27 mouse cellular contexts compared by ENCODE assay signal in the genomic region with DNA sequence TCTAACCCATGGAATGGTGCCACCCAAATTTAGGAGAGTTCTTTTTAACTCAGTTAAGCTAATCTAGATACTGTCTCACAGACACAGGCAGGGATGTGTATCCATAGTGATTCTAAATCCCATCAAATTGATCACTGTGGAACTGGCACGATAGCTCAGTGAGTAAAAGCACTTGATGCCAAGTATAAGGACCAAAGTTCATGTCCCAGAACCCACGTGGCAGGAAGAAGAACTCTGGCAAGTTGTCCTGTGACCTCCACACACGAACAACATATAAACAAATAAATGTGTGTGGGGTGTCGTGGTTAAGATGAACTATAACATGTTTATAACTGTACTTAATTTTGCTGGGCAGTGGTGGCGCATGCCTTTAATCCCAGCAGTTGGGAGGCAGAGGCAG. TPM values are rescaled to one million over a fixed set of nuclear protein-coding genes. Genes with fewer than 3 reads are reported as not detected.
DNase-seq lines count a peak whose midpoint lies in the region; ATAC-seq and TF ChIP-seq lines count a peak whose summit lies in the region.
"Had no signal": no experiment of that assay in that cellular context is flagged by ENCODE, and none has a peak within 500 bp of the region (broad histone marks: within the 10 kb centered on the region; RNA-seq: fewer than 3 reads in every experiment).

No protein-coding gene starts in this region.

- no peak overlapping the region for H3K4me2 ChIP-seq in kidney, embryonic 14.5 days (replicated peaks; ENCODE audit: low read depth, low read length)
- H3K4me2 ChIP-seq: forebrain, embryonic 13.5 days; heart, embryonic 12.5 days; hindbrain, embryonic 14.5 days; lung, embryonic 15.5 days; midbrain, embryonic 15.5 days; stomach, embryonic 15.5 days had no signal

- no peaks in the 10 kb centered on the region for H3K36me3 ChIP-seq in kidney, embryonic 14.5 days (ENCODE audit: control insufficient read depth, insufficient read depth, low read length)
- no peaks in the 10 kb centered on the region for H3K36me3 ChIP-seq in small intestine, adult 2 months (ENCODE audit: control insufficient read depth, insufficient read depth, low read length)
- H3K36me3 ChIP-seq: heart, embryonic 12.5 days; lung, embryonic 15.5 days; midbrain, embryonic 10.5 days; midbrain, embryonic 15.5 days; stomach, embryonic 15.5 days had no signal

- ATAC-seq in kidney, embryonic 14.5 days (ENCODE audit: low FRiP score, low TSS enrichment), result no peak
- no peak for ATAC-seq in CD4-positive, CD25-positive, alpha-beta regulatory T cell, adult 4 months
- ATAC-seq: activated CD4-positive, CD25-positive, alpha-beta regulatory T cell, adult 4 months; forebrain, embryonic 13.5 days; inflammation-experienced regulatory T-cells, adult 6 months; midbrain, embryonic 15.5 days had no signal

- no peaks in the 10 kb centered on the region for H3K4me1 ChIP-seq in kidney, embryonic 14.5 days (ENCODE audit: control insufficient read depth, insufficient read depth, low read length)
- peaks cover 17% of the 10 kb centered on the region for H3K4me1 ChIP-seq in brown adipose tissue, adult 24 weeks (ENCODE audit: control insufficient read depth, insufficient read depth, insufficient read length, low read length)
- H3K4me1 ChIP-seq in small intestine, adult 2 months (ENCODE audit: control insufficient read depth, insufficient read depth, insufficient read length, low read length), result peaks cover 13% of the 10 kb centered on the region; the same call in 1 of the 2 replicates
- H3K4me1 ChIP-seq: forebrain, embryonic 13.5 days; midbrain, embryonic 15.5 days; stomach, embryonic 15.5 days had no signal

- no peaks in the 10 kb centered on the region for H3K9me3 ChIP-seq in kidney, embryonic 14.5 days (ENCODE audit: control insufficient read depth, low read length)
- H3K9me3 ChIP-seq: forebrain, embryonic 13.5 days; heart, embryonic 12.5 days; lung, embryonic 15.5 days; midbrain, embryonic 10.5 days; midbrain, embryonic 15.5 days; stomach, embryonic 15.5 days had no signal

- 85% methylated on average over 5 of the region's 5 CpGs for WGBS in kidney, embryonic 14.5 days
- WGBS in small intestine, adult 2 months, result 34% methylated on average over 5 of the region's 5 CpGs

- H3K27ac ChIP-seq in kidney, embryonic 14.5 days (ENCODE audit: low read depth, low read length), result no peak overlapping the region
- peak overlapping the region; percentile 49 for H3K27ac ChIP-seq in brown adipose tissue, adult 24 weeks (replicated peaks; ENCODE audit: low read depth, low read length)
- peak overlapping the region; percentile 59 for H3K27ac ChIP-seq in small intestine, adult 2 months (ENCODE audit: insufficient read depth, low read depth, low read length)
- H3K27ac ChIP-seq: forebrain, embryonic 13.5 days; lung, embryonic 15.5 days; midbrain, embryonic 10.5 days; midbrain, embryonic 15.5 days; stomach, embryonic 15.5 days had no signal

- no peak for TF ChIP-seq POLR2A in small intestine, adult 2 months (IDR thresholded peaks at IDR 0.05; ENCODE audit: low read depth, low read length)

- H3K4me3 ChIP-seq in kidney, embryonic 14.5 days (ENCODE audit: low read length), result no peak overlapping the region
- no peak overlapping the region for H3K4me3 ChIP-seq in brown adipose tissue, adult 24 weeks (ENCODE audit: insufficient read depth, low read depth, low read length)
- no peak overlapping the region for H3K4me3 ChIP-seq in small intestine, adult 2 months (ENCODE audit: low read depth, low read length)
- H3K4me3 ChIP-seq: forebrain, embryonic 13.5 days; heart, adult 2 months; heart, embryonic 12.5 days; lung, embryonic 15.5 days; midbrain, embryonic 10.5 days; midbrain, embryonic 15.5 days; stomach, embryonic 15.5 days had no signal

- H3K27me3 ChIP-seq in kidney, embryonic 14.5 days (ENCODE audit: control insufficient read depth, insufficient read depth, low read length), result no peaks in the 10 kb centered on the region
- H3K27me3 ChIP-seq in small intestine, adult 2 months (ENCODE audit: control insufficient read depth, insufficient read depth, low read length), result no peaks in the 10 kb centered on the region
- H3K27me3 ChIP-seq: forebrain, embryonic 13.5 days; heart, embryonic 12.5 days; lung, embryonic 15.5 days; midbrain, embryonic 15.5 days; stomach, embryonic 15.5 days had no signal

- TF ChIP-seq CTCF in small intestine, adult 2 months (IDR thresholded peaks at IDR 0.05; ENCODE audit: extremely low read depth, insufficient read length, insufficient replicate concordance, low read depth, low read length), result no peak

- peak; percentile 35 for DNase-seq in kidney, adult 11 months
- no peak for DNase-seq in kidney, postnatal 14 days
- DNase-seq in kidney, postnatal 25 days, result peak; percentile 25 to 60
- DNase-seq: adrenal gland, adult 8-10 months; cerebellum, adult 11 months; cerebellum, adult 9-10 months; cerebellum, postnatal 36 days; gastrocnemius, postnatal 36 days; heart, postnatal 4 days; layer of hippocampus, adult 9-11 months; liver; retina, postnatal 1 day; right cerebral cortex, postnatal 14 days had no signal

- no peak overlapping the region for H3K9ac ChIP-seq in kidney, embryonic 14.5 days (ENCODE audit: low read depth, low read length)
- H3K9ac ChIP-seq: forebrain, embryonic 13.5 days; heart, embryonic 12.5 days; hindbrain, embryonic 14.5 days; lung, embryonic 15.5 days; midbrain, embryonic 15.5 days; stomach, embryonic 15.5 days had no signal

RNA-seq across cellular contexts. Expression of gene Ncor1, which starts 21.2 kb away (rescaled TPM):
- 160 and 203 TPM in 2 replicates for polyA plus RNA-seq in kidney, embryonic 14.5 days (2014; fragmentation: Nextera tagmentation; extraction: Ambion mirVana)
- polyA plus RNA-seq in brown adipose tissue, adult 24 weeks (2012; ENCODE audit: insufficient read depth, insufficient read length, missing spikeins), result 78.8 and 119 TPM in 2 replicates
- 49.1 and 130 TPM in 2 replicates for polyA plus RNA-seq in small intestine, adult 2 months (2012; rRNA removed)
- polyA plus RNA-seq in CD4-positive, CD25-positive, alpha-beta regulatory T cell, adult 4 months (2017; shearing (Covaris generic)), result 100 to 1,000 TPM; 170 to 205 TPM

RNA-seq across cellular contexts. Expression of gene Pigl, which starts 21.3 kb away (rescaled TPM):
- polyA plus RNA-seq in kidney, embryonic 14.5 days (2014; fragmentation: Nextera tagmentation; extraction: Ambion mirVana), result 12.3 and 15.1 TPM in 2 replicates
- polyA plus RNA-seq in brown adipose tissue, adult 24 weeks (2012; ENCODE audit: insufficient read depth, insufficient read length, missing spikeins), result 4.2 and 4.7 TPM in 2 replicates
- polyA plus RNA-seq in small intestine, adult 2 months (2012; rRNA removed), result 2.4 and 5.8 TPM in 2 replicates
- 10 to 100 TPM in 1 of 2 experiments, 1 to 10 TPM in 1; 9.2 to 13.9 TPM for polyA plus RNA-seq in CD4-positive, CD25-positive, alpha-beta regulatory T cell, adult 4 months (2017; shearing (Covaris generic))

RNA-seq across cellular contexts. Expression of gene Cenpv, which starts 59.5 kb away (rescaled TPM):
- 29.8 and 33.1 TPM in 2 replicates for polyA plus RNA-seq in kidney, embryonic 14.5 days (2014; fragmentation: Nextera tagmentation; extraction: Ambion mirVana)
- polyA plus RNA-seq in brown adipose tissue, adult 24 weeks (2012; ENCODE audit: insufficient read depth, insufficient read length, missing spikeins), result 41.7 and 45.2 TPM in 2 replicates
- polyA plus RNA-seq in small intestine, adult 2 months (2012; rRNA removed), result 77.4 and 175 TPM in 2 replicates
- polyA plus RNA-seq in CD4-positive, CD25-positive, alpha-beta regulatory T cell, adult 4 months (2017; shearing (Covaris generic)), result 1 to 10 TPM in 1 of 2 experiments, under 1 TPM in 1; 0.74 to 2.3 TPM
